Mouse (Mus musculus): ENCODE data around the gene Zfp936.
"Not testable (repeated sequence)": the region's sequence is repeated elsewhere in the genome, so short reads cannot be mapped to it uniquely, and the experiment has no call there.

Gene Zfp936

DNA sequence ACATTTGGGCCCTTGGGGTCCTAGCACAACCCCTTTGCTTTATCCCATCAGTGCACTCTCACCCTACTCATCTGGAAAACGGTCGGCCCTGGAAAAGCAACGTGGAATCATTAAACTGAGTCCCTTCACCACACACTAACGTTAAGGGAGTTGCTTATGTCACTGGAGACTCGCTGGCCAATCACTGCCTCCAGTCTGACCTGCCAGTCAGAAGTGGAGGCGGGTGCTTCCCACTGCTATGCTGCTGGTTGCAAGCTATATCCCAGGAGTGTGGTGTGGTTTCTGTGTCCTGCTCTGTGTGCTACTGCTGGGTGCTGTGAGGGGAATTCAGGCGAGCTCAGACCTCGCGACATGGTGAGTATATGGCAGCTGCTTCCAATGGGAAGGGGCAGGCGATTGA, at the start of gene Zfp936:
Gene Zfp936 (plus strand): TSS at position 301 of the 400 bp plus-strand sequence.
- DNase-seq (ENCODE audit: low read depth in 1 of 2, low spot score in 2 of 2), result not testable (repeated sequence)

DNA sequence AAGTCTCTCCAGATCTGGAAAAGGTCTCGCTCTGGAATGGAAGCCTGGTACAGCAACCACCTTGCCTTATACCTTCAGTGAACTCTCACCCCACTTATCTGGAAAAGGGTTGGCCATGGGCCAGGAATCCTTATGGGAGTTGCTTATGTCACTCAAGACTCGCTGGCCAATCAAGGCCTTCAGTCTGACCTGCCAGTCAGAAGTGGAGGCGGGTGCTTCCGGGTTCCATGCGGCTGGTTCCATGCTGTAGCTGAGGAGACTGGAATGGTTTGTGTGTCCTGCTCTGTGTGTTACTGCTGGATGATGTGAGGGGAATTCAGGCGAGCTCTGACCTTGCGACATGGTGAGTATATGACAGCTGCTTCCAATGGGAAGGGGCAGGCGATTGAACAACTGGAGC, 36.2 kb upstream of the Zfp936 start:
- no peak for DNase-seq (ENCODE audit: low read depth in 1 of 2, low spot score in 2 of 2)

DNA sequence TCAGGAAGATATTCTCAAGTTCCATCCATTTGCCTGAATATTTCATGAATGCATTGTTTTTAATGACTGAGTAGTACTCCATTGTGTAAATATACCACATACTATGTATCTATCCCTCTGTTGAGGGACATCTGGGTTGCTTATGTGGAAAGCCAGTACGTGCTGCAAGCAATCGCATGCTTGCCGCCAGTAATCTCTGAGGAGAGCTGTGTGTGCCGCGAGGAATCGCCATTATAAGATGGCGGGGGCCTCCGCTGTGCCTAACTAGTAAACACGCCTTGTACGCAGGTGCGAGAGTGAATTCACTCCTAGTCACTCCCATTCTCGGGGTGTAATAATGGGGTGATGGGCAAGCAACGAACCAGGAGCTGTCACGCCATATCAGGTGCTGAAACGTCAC, 14.7 kb downstream of the Zfp936 start:
- DNase-seq (ENCODE audit: low read depth in 1 of 2, low spot score in 2 of 2), result not testable (repeated sequence)

DNA sequence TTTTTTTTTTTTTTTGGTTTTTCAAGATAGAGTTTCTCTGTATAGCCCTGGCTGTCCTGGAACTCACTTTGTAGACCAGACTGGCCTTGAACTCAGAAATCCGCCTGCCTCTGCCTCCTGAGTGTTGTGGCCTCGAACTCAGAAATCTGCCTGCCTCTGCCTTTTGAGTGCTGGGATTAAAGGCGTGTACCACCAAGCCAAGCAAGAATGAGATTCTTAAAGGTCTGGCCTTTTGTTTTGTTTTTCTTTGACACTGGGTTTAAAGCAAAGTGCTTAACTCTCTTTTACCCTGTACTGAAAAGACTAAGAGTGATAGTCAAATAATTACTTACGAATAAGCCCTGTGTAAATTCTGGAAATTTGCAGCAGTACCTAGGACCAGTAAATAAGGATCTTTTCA, 50.1 kb downstream of the Zfp936 start:
- not testable (repeated sequence) for DNase-seq (ENCODE audit: low read depth in 1 of 2, low spot score in 2 of 2)

DNA sequence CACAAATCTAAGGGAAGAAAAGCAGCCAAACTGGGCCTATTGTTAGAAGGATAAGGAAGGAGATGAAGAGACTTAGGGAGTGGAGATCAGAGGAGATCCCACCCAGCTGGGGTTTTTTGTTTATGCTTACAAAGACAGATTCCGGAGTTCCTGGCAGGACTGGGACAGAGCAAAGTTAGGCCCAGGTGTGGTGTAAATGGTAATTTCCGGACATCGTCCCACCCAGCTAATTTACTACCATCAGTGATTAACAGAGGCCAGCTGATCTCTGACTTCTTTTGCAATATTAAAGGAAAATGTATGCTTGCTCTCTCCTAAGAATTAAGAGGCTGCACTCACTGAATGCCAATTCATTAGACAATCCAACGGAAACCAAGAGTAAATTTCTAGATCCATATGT, 53.1 kb downstream of the Zfp936 start:
- DNase-seq (ENCODE audit: low read depth in 1 of 2, low spot score in 2 of 2), result not testable (repeated sequence)

- not testable (repeated sequence) for DNase-seq (ENCODE audit: low read depth in 1 of 2, low spot score in 2 of 2)
Observed at GRCm38 (mm10) chr7:43167811-43168210, 53.8 kb downstream of the Zfp936 start.

GRCm38 (mm10) chr7:43168212-43168611, 54.2 kb downstream of the Zfp936 start:
- DNase-seq (ENCODE audit: low read depth in 1 of 2, low spot score in 2 of 2), result not testable (repeated sequence)

DNA sequence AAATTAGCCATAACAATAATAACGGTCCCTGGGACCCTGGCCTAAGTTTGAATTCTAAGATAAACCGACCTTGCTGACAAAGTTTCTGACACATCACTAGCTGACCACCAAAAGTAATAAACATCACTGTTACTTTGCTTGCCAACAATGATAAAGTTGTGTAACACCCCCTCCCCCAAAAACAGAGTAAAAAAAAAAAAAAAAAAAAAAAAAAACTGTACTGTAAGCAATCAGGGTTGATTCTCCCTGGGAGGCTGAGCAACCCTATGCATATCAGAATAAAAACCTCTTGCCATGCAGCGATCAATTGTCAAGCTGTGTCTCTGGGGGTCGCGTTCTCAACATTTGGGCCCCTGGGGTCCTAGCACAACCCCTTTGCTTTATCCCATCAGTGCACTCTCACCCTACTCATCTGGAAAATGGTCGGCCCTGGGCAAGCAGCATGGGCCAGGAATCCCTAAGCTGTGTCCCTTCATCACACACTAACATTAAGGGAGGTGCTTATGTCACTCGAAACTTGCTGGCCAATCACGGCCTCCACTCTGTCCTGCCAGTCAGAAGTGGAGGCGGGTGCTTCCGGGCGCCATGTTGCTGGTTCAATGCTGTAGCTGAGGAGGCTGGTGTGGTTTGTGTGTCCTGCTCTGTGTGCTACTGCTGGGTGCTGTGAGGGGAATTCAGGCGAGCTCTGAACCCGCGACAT, 63.1 kb downstream of the Zfp936 start:
- DNase-seq (ENCODE audit: low read depth in 1 of 2, low spot score in 2 of 2), result no peak

GRCm38 (mm10) chr7:43213781-43214180, 99.8 kb downstream of the Zfp936 start:
- not testable (repeated sequence) for DNase-seq (ENCODE audit: low read depth in 1 of 2, low spot score in 2 of 2)
